Mouse (Mus musculus) heart, postnatal 0 days (tissue): ENCODE measurements around the gene Rilp.

Experiments
- CTCF ChIP-seq: IDR thresholded peaks from 2 replicates; pipeline ENCODE4 v1.5.1; 2016; ENCODE audit warnings: antibody characterized with exemption, control low read depth, low read depth
- EP300 ChIP-seq: IDR thresholded peaks from 2 replicates; pipeline ENCODE4 v1.6.1; 2016; ENCODE audit warnings: antibody characterized with exemption, low read depth

- TF ChIP-seq CTCF (peak; percentile 19), EP300 (no peak)
Observed at GRCm38 (mm10) chr11:75537491-75538183, 27.7 kb downstream of the Rilp start.
